Mouse (Mus musculus): Measurements from ENCODE around the gene Mrpl49. TPM values are rescaled to one million over a fixed set of nuclear protein-coding genes. Genes with fewer than 3 reads are reported as not detected.
A peak's percentile ranks its signal among the peaks of the same experiment; 100 is the strongest.

The Mrpl49 gene
- total RNA-seq (2021): 10 to 100 TPM; 48.0 to 52.0 TPM
- long read RNA-seq, transcript Mrpl49-201 (4 exons, 1,764 nt): major isoform, 44 of 48 reads
- long read RNA-seq, partial matches to known transcripts: 0 of 48 reads
- long read RNA-seq, other reads (novel, unspliced or antisense): 3 of 48 reads

- peak; percentile 98 to 99 for DNase-seq (ENCODE audit: low spot score in 2 of 2)
Measured at GRCm38 (mm10) chr19:6057313-6058096, at the start of gene Mrpl49, which contains the start of gene Fau. Gene Mrpl49, minus strand, starts transcription at chr19:6057785. Gene Fau, plus strand, starts transcription at chr19:6057844.

GRCm38 (mm10) chr19:6105586-6105985 is 48.0 kb upstream of the Mrpl49 start, which contains the start of gene Naaladl1:
Gene Naaladl1, plus strand, starts transcription at chr19:6105782.
- DNase-seq (ENCODE audit: low spot score in 2 of 2): no peak

- no peak for DNase-seq (ENCODE audit: low spot score in 2 of 2)
Measured at GRCm38 (mm10) chr19:6104476-6104875, 46.9 kb upstream of the Mrpl49 start.

- DNase-seq (ENCODE audit: low spot score in 2 of 2): no peak
Measured at GRCm38 (mm10) chr19:6102169-6102853, 44.7 kb upstream of the Mrpl49 start.

- DNase-seq (ENCODE audit: low spot score in 2 of 2): no peak
Measured at GRCm38 (mm10) chr19:6101186-6101585, 43.6 kb upstream of the Mrpl49 start.

- no peak for DNase-seq (ENCODE audit: low spot score in 2 of 2)
Measured at GRCm38 (mm10) chr19:6097847-6098246, 40.3 kb upstream of the Mrpl49 start.

- no peak for DNase-seq (ENCODE audit: low spot score in 2 of 2)
Measured at GRCm38 (mm10) chr19:6094119-6094518, 36.5 kb upstream of the Mrpl49 start, which contains the start of gene AC131692.1. Gene AC131692.1, plus strand, starts transcription at chr19:6094419.

GRCm38 (mm10) chr19:6088841-6089240 is 31.3 kb upstream of the Mrpl49 start:
- no peak for DNase-seq (ENCODE audit: low spot score in 2 of 2)

- DNase-seq (ENCODE audit: low spot score in 2 of 2): no peak
Measured at GRCm38 (mm10) chr19:6085417-6085879, 27.9 kb upstream of the Mrpl49 start.

GRCm38 (mm10) chr19:6084478-6085248 is 27.1 kb upstream of the Mrpl49 start, which contains the start of the genes Zfpl1 and Cdca5:
Gene Zfpl1, minus strand, starts transcription at chr19:6084956.
Gene Cdca5, plus strand, starts transcription at chr19:6084983.
- peak; percentile 95 to 97 for DNase-seq (ENCODE audit: low spot score in 2 of 2)

GRCm38 (mm10) chr19:6082156-6082555 is 24.6 kb upstream of the Mrpl49 start, which contains the start of gene Gm28374:
Gene Gm28374, minus strand, starts transcription at chr19:6082256.
- DNase-seq (ENCODE audit: low spot score in 2 of 2): no peak

GRCm38 (mm10) chr19:6079983-6080480 is 22.4 kb upstream of the Mrpl49 start, which contains the start of gene Tmem262:
Gene Tmem262, plus strand, starts transcription at chr19:6080033.
- DNase-seq (ENCODE audit: low spot score in 2 of 2): no peak

- DNase-seq (ENCODE audit: low spot score in 2 of 2): peak; percentile 81 to 92
Measured at GRCm38 (mm10) chr19:6076564-6077393, 19.2 kb upstream of the Mrpl49 start, which contains the start of gene Vps51. Gene Vps51, minus strand, starts transcription at chr19:6077231.

- DNase-seq (ENCODE audit: low spot score in 2 of 2): no peak
Measured at GRCm38 (mm10) chr19:6073889-6074288, 16.3 kb upstream of the Mrpl49 start.

GRCm38 (mm10) chr19:6071261-6071660 is 13.7 kb upstream of the Mrpl49 start:
- no peak for DNase-seq (ENCODE audit: low spot score in 2 of 2)

GRCm38 (mm10) chr19:6070571-6071250 is 13.1 kb upstream of the Mrpl49 start:
- no peak for DNase-seq (ENCODE audit: low spot score in 2 of 2)

- no peak for DNase-seq (ENCODE audit: low spot score in 2 of 2)
Measured at GRCm38 (mm10) chr19:6069851-6070250, 12.3 kb upstream of the Mrpl49 start.

GRCm38 (mm10) chr19:6068951-6069350 is 11.4 kb upstream of the Mrpl49 start:
- no peak for DNase-seq (ENCODE audit: low spot score in 2 of 2)
